Mouse (Mus musculus) CH12.LX (cell line): ENCODE results near the gene Kpnb1.

ENCODE experiments used
- CTCF ChIP-seq, 2 experiments: IDR thresholded peaks in 1 of 2; conservative IDR thresholded peaks in 1 of 2; 2 replicates each; pipeline ENCODE4 v1.5.1; 2011 to 2012; ENCODE audit warnings: low read depth in 2 of 2, low read length in 2 of 2, improper control_type of control experiment in 1 of 2, inconsistent platforms in 1 of 2, mild to moderate bottlenecking in 1 of 2, moderate library complexity in 1 of 2
- E2F4 ChIP-seq: IDR thresholded peaks from 2 replicates; pipeline ENCODE4 v1.6.1; 2011; ENCODE audit warnings: low read depth, low read length, improper control_type of control experiment; ENCODE audit not compliant: insufficient replicate concordance
- EP300 ChIP-seq: IDR thresholded peaks from 2 replicates; pipeline ENCODE4 v1.6.1; 2011; ENCODE audit warnings: low read length, improper control_type of control experiment
- GABPA ChIP-seq: IDR thresholded peaks from 2 replicates; pipeline ENCODE4 v1.6.1; 2012; ENCODE audit warnings: low read depth, low read length, improper control_type of control experiment, inconsistent platforms; ENCODE audit not compliant: insufficient replicate concordance
- HCFC1 ChIP-seq: IDR thresholded peaks from 2 replicates; pipeline ENCODE4 v1.6.1; 2012; ENCODE audit warnings: low read depth, mild to moderate bottlenecking, inconsistent platforms, low read length, improper control_type of control experiment
- KAT2A ChIP-seq: IDR thresholded peaks from 2 replicates; pipeline ENCODE4 v1.6.1; 2012; ENCODE audit warnings: low read length, improper control_type of control experiment, inconsistent platforms; ENCODE audit not compliant: insufficient replicate concordance
- MXI1 ChIP-seq: IDR thresholded peaks from 2 replicates; pipeline ENCODE4 v1.6.1; 2011; ENCODE audit warnings: mild to moderate bottlenecking, low read depth, low read length, improper control_type of control experiment
- MYC ChIP-seq: IDR thresholded peaks from 2 replicates; pipeline ENCODE4 v1.6.1; 2011; ENCODE audit warnings: low read depth, mild to moderate bottlenecking, improper control_type of control experiment, low read length
- NELFE ChIP-seq: IDR thresholded peaks from 2 replicates; pipeline ENCODE4 v1.6.1; 2011; ENCODE audit warnings: low read depth, low read length, improper control_type of control experiment
- POLR2A ChIP-seq: IDR thresholded peaks from 2 replicates; pipeline ENCODE4 v1.6.1; 2011; ENCODE audit warnings: low read depth, mild to moderate bottlenecking, improper control_type of control experiment, low read length
- RAD21 ChIP-seq: IDR thresholded peaks from 2 replicates; pipeline ENCODE4 v1.6.1; 2011; ENCODE audit warnings: low read depth, mild to moderate bottlenecking, low read length, improper control_type of control experiment, moderate library complexity
- TCF12 ChIP-seq: IDR thresholded peaks from 2 replicates; pipeline ENCODE4 v1.6.1; 2014; ENCODE audit warnings: low read depth, mild to moderate bottlenecking, inconsistent platforms, low read length, improper control_type of control experiment
- USF1 ChIP-seq: IDR thresholded peaks from 2 replicates; pipeline ENCODE4 v1.6.1; 2014; ENCODE audit warnings: low read depth, mild to moderate bottlenecking, inconsistent platforms, low read length, improper control_type of control experiment
- ZC3H11A ChIP-seq: IDR thresholded peaks from 2 replicates; pipeline ENCODE4 v1.6.1; 2012; ENCODE audit warnings: low read depth, mild to moderate bottlenecking, inconsistent platforms, low read length, improper control_type of control experiment

GRCm38 (mm10) chr11:97120641-97121040, 67.0 kb downstream of the Kpnb1 start:
- TF ChIP-seq E2F4, result no peak
- no peak for TF ChIP-seq RAD21
- no peak for TF ChIP-seq GABPA
- TF ChIP-seq KAT2A, result no peak
- no peak for TF ChIP-seq NELFE
- TF ChIP-seq CTCF (conservative IDR thresholded peaks at IDR 0.05 in 1 of 2, IDR thresholded peaks at IDR 0.05 in 1 of 2; ENCODE audit: low read depth in 2 of 2, low read length in 2 of 2), result no peak
- TF ChIP-seq POLR2A, result no peak
- TF ChIP-seq ZC3H11A, result no peak
- TF ChIP-seq HCFC1, result no peak
- TF ChIP-seq EP300, result no peak
- no peak for TF ChIP-seq TCF12
- no peak for TF ChIP-seq MXI1
- no peak for TF ChIP-seq MYC
- TF ChIP-seq USF1, result no peak
